Mouse (Mus musculus) hindbrain, embryonic 11.5 days (tissue): ENCODE results near the gene Luc7l3. TPM values are rescaled to one million over a fixed set of nuclear protein-coding genes. Genes with fewer than 3 reads are reported as not detected.

ENCODE experiments used
- ATAC-seq: fragments of 200-750 bp; cut with Nextera tagmentation; 2 replicates; pipeline ENCODE4 v1.8.0; 2017; ENCODE audit warnings: mild to moderate bottlenecking, moderate TSS enrichment, moderate library complexity; ENCODE audit not compliant: low FRiP score
- DNase-seq: peaks from one replicate; pipeline ENCODE4 v3.0.0-alpha.2; 2015; ENCODE audit warnings: low spot score
- H3K27ac ChIP-seq: fragments of 300-500 bp; sonication (generic); 2 replicates; pipeline ENCODE4 v1.5.1; 2014; ENCODE audit warnings: mild to moderate bottlenecking, low read depth, low read length
- H3K27me3 ChIP-seq: fragments of 300-500 bp; sonication (generic); 2 replicates; pipeline ENCODE4 v1.6.1; 2014; ENCODE audit warnings: mild to moderate bottlenecking, low read length, moderate library complexity, mixed read lengths; ENCODE audit not compliant: control insufficient read depth, insufficient read depth
- H3K36me3 ChIP-seq: fragments of 300-500 bp; sonication (generic); 2 replicates; pipeline ENCODE4 v1.6.1; 2014; ENCODE audit warnings: mild to moderate bottlenecking, low read length, moderate library complexity, mixed read lengths; ENCODE audit not compliant: control insufficient read depth, insufficient read depth
- H3K4me1 ChIP-seq: fragments of 300-500 bp; sonication (generic); replicated peaks from 2 replicates; pipeline ENCODE4 v1.6.1; 2014; ENCODE audit warnings: low read length, mixed read lengths; ENCODE audit not compliant: control insufficient read depth, insufficient read depth
- H3K4me2 ChIP-seq: fragments of 300-500 bp; sonication (generic); replicated peaks from 2 replicates; pipeline ENCODE4 v1.6.1; 2014; ENCODE audit warnings: mild to moderate bottlenecking, low read depth, low read length
- H3K4me3 ChIP-seq: fragments of 300-500 bp; sonication (generic); 2 replicates; pipeline ENCODE4 v1.5.1; 2014; ENCODE audit warnings: low read depth, low read length
- H3K9ac ChIP-seq: fragments of 300-500 bp; sonication (generic); 2 replicates; pipeline ENCODE4 v1.6.1; 2014; ENCODE audit warnings: low read depth, low read length
- H3K9me3 ChIP-seq: fragments of 300-500 bp; sonication (generic); 2 replicates; pipeline ENCODE4 v1.6.1; 2016; ENCODE audit warnings: low read length; ENCODE audit not compliant: control insufficient read depth
- WGBS: fragments of 180-500 bp; shearing (Covaris S2); extraction: QIAGEN DNeasy Blood & Tissue Kit; methylation state at CpG from one replicate; pipeline ENCODE4 v1.1.7; 2014; 5-methylcytosine and 5-hydroxymethylcytosine counted together
- polyA plus RNA-seq: library from polyadenylated mRNA; unstranded; fragments of >200 nt; fragmentation: Nextera tagmentation; extraction: Ambion mirVana; gene quantifications from 2 replicates; pipeline ENCODE4 v1.2.1, GENCODE M21; 2014

Luc7l3 gene
- polyA plus RNA-seq, 1 experiment from 2014 or later: 125 TPM

- Histone ChIP-seq H3K4me2 (no peak overlapping the region), H3K27ac (no peak overlapping the region), H3K9ac (no peak overlapping the region), H3K4me3 (no peak overlapping the region), H3K9me3 (no peaks in the 10 kb centered on the region), H3K36me3 (no peaks in the 10 kb centered on the region), H3K27me3 (no peaks in the 10 kb centered on the region), H3K4me1 (no peaks in the 10 kb centered on the region; the same call in 1 of the 2 replicates)
- DNase-seq (no peak), ATAC-seq (no peak)
- 69% methylated on average over 4 of the region's 4 CpGs for WGBS
These were observed 4.3 kb downstream of the Luc7l3 start for GRCm38 (mm10) chr11:94317515-94317914.

GRCm38 (mm10) chr11:94317014-94317413 lies 4.8 kb downstream of the Luc7l3 start:
- DNase-seq (no peak), ATAC-seq (no peak)
- no peaks in the 10 kb centered on the region for H3K4me1 ChIP-seq
- H3K36me3 ChIP-seq: no peaks in the 10 kb centered on the region
- H3K27me3 ChIP-seq: no peaks in the 10 kb centered on the region
- WGBS: 81% methylated on average over 1 of the region's 1 CpGs
- no peak overlapping the region for H3K27ac ChIP-seq
- no peak overlapping the region for H3K4me2 ChIP-seq
- H3K9ac ChIP-seq: no peak overlapping the region
- H3K4me3 ChIP-seq: no peak overlapping the region
- no peaks in the 10 kb centered on the region for H3K9me3 ChIP-seq

- Histone ChIP-seq H3K4me2 (no peak overlapping the region), H3K4me1 (no peaks in the 10 kb centered on the region), H3K9ac (no peak overlapping the region), H3K36me3 (no peaks in the 10 kb centered on the region), H3K27ac (no peak overlapping the region), H3K4me3 (no peak overlapping the region), H3K9me3 (no peaks in the 10 kb centered on the region), H3K27me3 (no peaks in the 10 kb centered on the region)
- 84% methylated on average over 2 of the region's 2 CpGs for WGBS
- DNase-seq (no peak), ATAC-seq (no peak)
These were observed 5.3 kb downstream of the Luc7l3 start for GRCm38 (mm10) chr11:94316528-94316927.

GRCm38 (mm10) chr11:94315308-94315707 lies 6.5 kb downstream of the Luc7l3 start:
- no peak overlapping the region for H3K27ac ChIP-seq
- DNase-seq: no peak
- no peak overlapping the region for H3K9ac ChIP-seq
- H3K4me2 ChIP-seq: no peak overlapping the region
- no peaks in the 10 kb centered on the region for H3K36me3 ChIP-seq
- no peak for ATAC-seq
- WGBS: 92% methylated on average over 1 of the region's 1 CpGs
- H3K4me3 ChIP-seq: no peak overlapping the region
- H3K4me1 ChIP-seq: no peaks in the 10 kb centered on the region
- no peaks in the 10 kb centered on the region for H3K27me3 ChIP-seq
- no peaks in the 10 kb centered on the region for H3K9me3 ChIP-seq

GRCm38 (mm10) chr11:94314098-94314652 lies 7.6 kb downstream of the Luc7l3 start:
- H3K36me3 ChIP-seq: no peaks in the 10 kb centered on the region
- no peak overlapping the region for H3K9ac ChIP-seq
- no peaks in the 10 kb centered on the region for H3K9me3 ChIP-seq
- no peak overlapping the region for H3K27ac ChIP-seq
- no peaks in the 10 kb centered on the region for H3K27me3 ChIP-seq
- ATAC-seq (no peak), DNase-seq (no peak)
- 88% methylated on average over 2 of the region's 2 CpGs for WGBS
- no peak overlapping the region for H3K4me2 ChIP-seq
- no peaks in the 10 kb centered on the region for H3K4me1 ChIP-seq
- no peak overlapping the region for H3K4me3 ChIP-seq

GRCm38 (mm10) chr11:94312733-94313132 lies 9.1 kb downstream of the Luc7l3 start:
- Histone ChIP-seq H3K9ac (no peak overlapping the region), H3K36me3 (0 out of 2 replicates have a peak, but pooled peaks cover 2% of the 10 kb centered on the region), H3K4me2 (no peak overlapping the region), H3K27ac (no peak overlapping the region), H3K4me1 (no peaks in the 10 kb centered on the region), H3K4me3 (no peak overlapping the region), H3K9me3 (no peaks in the 10 kb centered on the region), H3K27me3 (no peaks in the 10 kb centered on the region)
- WGBS: 72% methylated on average over 1 of the region's 1 CpGs
- DNase-seq (no peak), ATAC-seq (no peak)

- WGBS: 71% methylated on average over 9 of the region's 9 CpGs
- no peak overlapping the region for H3K4me3 ChIP-seq
- no peaks in the 10 kb centered on the region for H3K9me3 ChIP-seq
- H3K9ac ChIP-seq: no peak overlapping the region
- ATAC-seq (no peak), DNase-seq (no peak)
- H3K36me3 ChIP-seq: peaks cover 10% of the 10 kb centered on the region; the same call in 1 of the 2 replicates
- no peak overlapping the region for H3K27ac ChIP-seq
- no peaks in the 10 kb centered on the region for H3K27me3 ChIP-seq
- no peak overlapping the region for H3K4me2 ChIP-seq
- H3K4me1 ChIP-seq: no peaks in the 10 kb centered on the region
These were observed 26.6 kb downstream of the Luc7l3 start for GRCm38 (mm10) chr11:94294996-94295845.

GRCm38 (mm10) chr11:94290062-94290740 lies 31.6 kb downstream of the Luc7l3 start:
- Histone ChIP-seq H3K4me1 (no peaks in the 10 kb centered on the region), H3K27ac (no peak overlapping the region), H3K4me2 (no peak overlapping the region), H3K9ac (no peak overlapping the region), H3K36me3 (peaks cover 9% of the 10 kb centered on the region), H3K9me3 (no peaks in the 10 kb centered on the region), H3K4me3 (no peak overlapping the region), H3K27me3 (no peaks in the 10 kb centered on the region)
- WGBS: 91% methylated on average over 10 of the region's 10 CpGs
- DNase-seq (no peak), ATAC-seq (no peak)
